Mouse (Mus musculus) heart, adult 9 months (tissue): Measurements from ENCODE around the gene Sgo2a.
"Not testable (repeated sequence)": the region's sequence is repeated elsewhere in the genome, so short reads cannot be mapped to it uniquely, and the experiment has no call there.

Source experiments
- DNase-seq, 2 experiments: peaks; one replicate each; pipeline ENCODE4 v3.0.0; 2022; ENCODE audit warnings: low spot score in 2 of 2

The Sgo2a gene

GRCm38 (mm10) chr1:58031160-58031769 is 35.5 kb downstream of the Sgo2a start:
- DNase-seq = peak; percentile 22 to 58

GRCm38 (mm10) chr1:58037306-58037705 is 41.5 kb downstream of the Sgo2a start:
- not testable (repeated sequence) for DNase-seq

- no peak for DNase-seq
These were observed 49.3 kb downstream of the Sgo2a start for GRCm38 (mm10) chr1:58045076-58045475.

- no peak for DNase-seq
These were observed 49.8 kb downstream of the Sgo2a start for GRCm38 (mm10) chr1:58045546-58045945.

GRCm38 (mm10) chr1:58046721-58047290 is 51.0 kb downstream of the Sgo2a start:
- DNase-seq = no peak

- DNase-seq = no peak
These were observed 53.4 kb downstream of the Sgo2a start for GRCm38 (mm10) chr1:58049126-58049525.

GRCm38 (mm10) chr1:58055598-58055997 is 59.8 kb downstream of the Sgo2a start:
- DNase-seq = no peak

GRCm38 (mm10) chr1:58056074-58056807 is 60.5 kb downstream of the Sgo2a start:
- no peak for DNase-seq

GRCm38 (mm10) chr1:58056939-58057338 is 61.2 kb downstream of the Sgo2a start:
- peak; percentile 41 to 44 for DNase-seq

- no peak for DNase-seq
These were observed 63.1 kb downstream of the Sgo2a start for GRCm38 (mm10) chr1:58058846-58059245.

GRCm38 (mm10) chr1:58062131-58062530 is 66.4 kb downstream of the Sgo2a start:
- no peak for DNase-seq

GRCm38 (mm10) chr1:58065151-58065550 is 69.4 kb downstream of the Sgo2a start:
- DNase-seq = no peak

- peak; percentile 37 to 48 for DNase-seq
These were observed 69.8 kb downstream of the Sgo2a start for GRCm38 (mm10) chr1:58065606-58066005.

- DNase-seq = no peak
These were observed 73.4 kb downstream of the Sgo2a start for GRCm38 (mm10) chr1:58069181-58069580.

GRCm38 (mm10) chr1:58070091-58070490 is 74.3 kb downstream of the Sgo2a start:
- no peak for DNase-seq

GRCm38 (mm10) chr1:58071006-58071405 is 75.2 kb downstream of the Sgo2a start:
- no peak for DNase-seq

GRCm38 (mm10) chr1:58071509-58071908 is 75.7 kb downstream of the Sgo2a start:
- DNase-seq = no peak

GRCm38 (mm10) chr1:58072416-58072815 is 76.6 kb downstream of the Sgo2a start:
- no peak for DNase-seq

GRCm38 (mm10) chr1:58072991-58073730 is 77.4 kb downstream of the Sgo2a start:
- no peak for DNase-seq

- no peak for DNase-seq
These were observed 78.5 kb downstream of the Sgo2a start for GRCm38 (mm10) chr1:58074266-58074665.
